Mouse (Mus musculus) embryonic fibroblast, embryonic 13.5 days (primary cell): ENCODE data around the gene Cryzl2. TPM values are rescaled to one million over a fixed set of nuclear protein-coding genes. Genes with fewer than 3 reads are reported as not detected.

ENCODE experiments used
- H3K27ac ChIP-seq: 2 replicates; pipeline ENCODE4 v1.5.1; 2012; ENCODE audit warnings: low read length, control low read depth, inconsistent platforms; ENCODE audit not compliant: insufficient read depth
- H3K4me1 ChIP-seq: 2 replicates; pipeline ENCODE4 v1.6.1; 2011; ENCODE audit warnings: low read length; ENCODE audit not compliant: control insufficient read depth, insufficient read depth
- H3K4me3 ChIP-seq: 2 replicates; pipeline ENCODE4 v1.5.1; 2011; ENCODE audit warnings: mild to moderate bottlenecking, control low read depth, low read length; ENCODE audit not compliant: insufficient read depth
- CTCF ChIP-seq: IDR thresholded peaks from 2 replicates; pipeline ENCODE4 v1.5.1; 2011; ENCODE audit warnings: mild to moderate bottlenecking, control low read depth, low read length, moderate library complexity, borderline replicate concordance; ENCODE audit not compliant: insufficient read depth
- POLR2A ChIP-seq: IDR thresholded peaks from 2 replicates; pipeline ENCODE4 v1.6.1; 2011; ENCODE audit warnings: low read depth, mild to moderate bottlenecking, control low read depth, low read length, moderate library complexity
- polyA plus RNA-seq: library from polyadenylated mRNA; stranded (reverse); fragments of >200 nt; gene quantifications from 2 replicates; pipeline ENCODE4 v1.2.4, GENCODE M21; 2011; ENCODE audit warnings: low read depth; ENCODE audit not compliant: missing spikeins, insufficient read length

Cryzl2 gene
- polyA plus RNA-seq = 7.6 and 9.8 TPM in 2 replicates

DNA sequence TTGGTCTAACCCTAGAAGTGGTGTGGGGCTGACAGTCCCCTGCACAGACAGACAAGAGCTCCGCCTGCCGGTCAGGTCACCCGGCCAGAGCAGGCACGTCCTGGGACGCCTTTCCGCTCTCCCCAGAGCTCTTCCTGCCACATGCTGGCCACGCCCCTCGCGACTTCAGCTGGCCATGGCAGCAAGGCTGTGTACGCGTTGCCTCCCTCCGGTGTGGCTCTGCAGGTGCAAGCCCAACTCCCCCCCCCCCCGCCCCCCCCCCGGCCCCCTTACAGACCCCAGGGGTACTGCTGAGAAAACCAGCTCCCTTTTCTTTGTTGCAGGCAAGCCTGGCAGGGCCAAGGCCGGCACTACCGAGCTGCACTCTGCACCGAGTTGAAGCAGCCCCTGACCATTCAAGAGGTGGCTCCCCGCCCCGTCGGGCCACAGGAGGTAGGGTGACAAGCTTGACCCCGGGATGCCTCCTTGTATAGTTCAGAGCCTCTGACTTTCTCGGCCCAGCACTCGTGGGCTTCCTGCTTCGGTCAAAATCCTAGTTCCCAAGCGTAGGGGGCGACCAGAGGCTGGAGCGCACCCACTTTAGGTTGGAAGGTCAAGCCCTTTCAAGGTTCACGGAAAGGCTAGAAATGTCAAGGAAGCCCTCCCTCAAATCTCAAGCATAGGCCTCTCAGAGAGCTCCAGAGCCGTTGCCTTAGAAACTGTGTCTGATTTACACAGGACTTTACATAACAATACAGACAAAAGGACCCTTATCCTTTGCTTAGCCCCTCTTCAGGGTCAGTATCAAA, at the start of gene Cryzl2:
TSS of gene Cryzl2 (plus strand) at position 157 of the 788 bp plus-strand sequence.
- TF ChIP-seq CTCF (peak; percentile 67), POLR2A (peak; percentile 48; the same call in 1 of the 2 replicates)
- H3K4me1 ChIP-seq = no peaks in the 10 kb centered on the region
- no peak within 1 kb of the TSS for H3K27ac ChIP-seq
- H3K4me3 ChIP-seq = no peak within 1 kb of the TSS

- TF ChIP-seq CTCF (no peak), POLR2A (no peak)
- H3K4me1 ChIP-seq = 0 out of 2 replicates have a peak, but pooled peaks cover 3% of the 10 kb centered on the region
- H3K4me3 ChIP-seq = no peak overlapping the region
- no peak overlapping the region for H3K27ac ChIP-seq
Measured at GRCm38 (mm10) chr1:157409648-157410047, 48.7 kb upstream of the Cryzl2 start.

DNA sequence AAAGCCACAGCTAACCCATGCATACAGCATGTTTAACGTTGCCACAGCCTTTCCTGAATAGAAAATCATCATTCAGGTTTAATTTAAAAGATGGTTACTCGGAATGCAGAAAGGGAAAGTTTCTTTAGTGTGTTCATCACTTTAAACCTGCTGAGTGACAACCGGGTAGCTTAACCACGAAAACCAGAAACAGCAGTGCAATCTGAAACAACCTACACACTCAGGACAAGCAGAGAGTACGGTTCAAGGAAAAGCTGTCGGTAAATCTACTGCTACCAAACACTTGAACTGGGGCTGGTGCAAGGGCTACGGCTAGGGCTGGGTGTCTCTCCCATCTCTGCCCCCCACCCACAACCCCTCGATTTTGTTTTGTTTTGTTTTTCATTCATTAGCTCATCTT, 47.4 kb upstream of the Cryzl2 start:
- Histone ChIP-seq H3K4me1 (0 out of 2 replicates have a peak, but pooled peaks cover 3% of the 10 kb centered on the region), H3K27ac (no peak overlapping the region; the same call in 1 of the 2 replicates), H3K4me3 (peak overlapping the region; percentile 95)
- no peak for TF ChIP-seq POLR2A
- TF ChIP-seq CTCF = no peak

GRCm38 (mm10) chr1:157411341-157411710, 47.1 kb upstream of the Cryzl2 start:
- Histone ChIP-seq H3K4me3 (peak overlapping the region; percentile 95), H3K4me1 (0 out of 2 replicates have a peak, but pooled peaks cover 3% of the 10 kb centered on the region), H3K27ac (no peak overlapping the region; the same call in 1 of the 2 replicates)
- TF ChIP-seq POLR2A = no peak
- TF ChIP-seq CTCF = no peak

- Histone ChIP-seq H3K4me1 (0 out of 2 replicates have a peak, but pooled peaks cover 3% of the 10 kb centered on the region), H3K27ac (peak overlapping the region; percentile 41), H3K4me3 (peak overlapping the region; percentile 95)
- TF ChIP-seq CTCF (no peak), POLR2A (no peak)
Measured at GRCm38 (mm10) chr1:157411711-157412380, 46.5 kb upstream of the Cryzl2 start.

- Histone ChIP-seq H3K27ac (peak within 1 kb of the TSS; percentile 41), H3K4me1 (0 out of 2 replicates have a peak, but pooled peaks cover 5% of the 10 kb centered on the region), H3K4me3 (peak within 1 kb of the TSS; percentile 95)
- no peak for TF ChIP-seq CTCF
- peak; percentile 54; the same call in 1 of the 2 replicates for TF ChIP-seq POLR2A
Measured at GRCm38 (mm10) chr1:157412454-157413369, 45.7 kb upstream of the Cryzl2 start, which contains the start of gene Rasal2. TSS of gene Rasal2 (minus strand) at chr1:157412595.

DNA sequence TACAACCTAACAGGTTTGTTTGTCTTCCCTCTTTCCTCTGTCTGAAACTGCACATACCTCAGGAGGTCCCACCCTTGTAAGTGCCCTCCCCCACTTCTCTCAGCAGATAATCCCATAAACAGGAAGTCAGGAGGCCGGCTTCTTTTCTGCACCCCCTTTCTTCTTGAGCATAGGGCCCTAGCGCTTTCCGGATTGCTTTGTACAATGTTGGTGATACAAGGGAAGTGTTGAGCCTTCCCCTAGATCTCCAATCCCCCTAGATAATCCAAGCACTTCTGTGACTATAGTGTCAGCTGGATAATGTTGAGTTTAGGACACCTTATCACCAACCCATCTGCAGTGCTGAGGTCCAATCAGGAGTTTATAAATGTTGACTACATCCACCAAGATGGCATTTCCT, 42.6 kb upstream of the Cryzl2 start:
- Histone ChIP-seq H3K4me1 (0 out of 2 replicates have a peak, but pooled peaks cover 2% of the 10 kb centered on the region), H3K27ac (no peak overlapping the region), H3K4me3 (no peak overlapping the region)
- TF ChIP-seq CTCF (no peak), POLR2A (no peak)

- H3K4me3 ChIP-seq = no peak overlapping the region
- 0 out of 2 replicates have a peak, but pooled peaks cover 2% of the 10 kb centered on the region for H3K4me1 ChIP-seq
- no peak overlapping the region for H3K27ac ChIP-seq
- TF ChIP-seq CTCF (no peak), POLR2A (no peak)
Measured at GRCm38 (mm10) chr1:157416628-157417027, 41.7 kb upstream of the Cryzl2 start.

DNA sequence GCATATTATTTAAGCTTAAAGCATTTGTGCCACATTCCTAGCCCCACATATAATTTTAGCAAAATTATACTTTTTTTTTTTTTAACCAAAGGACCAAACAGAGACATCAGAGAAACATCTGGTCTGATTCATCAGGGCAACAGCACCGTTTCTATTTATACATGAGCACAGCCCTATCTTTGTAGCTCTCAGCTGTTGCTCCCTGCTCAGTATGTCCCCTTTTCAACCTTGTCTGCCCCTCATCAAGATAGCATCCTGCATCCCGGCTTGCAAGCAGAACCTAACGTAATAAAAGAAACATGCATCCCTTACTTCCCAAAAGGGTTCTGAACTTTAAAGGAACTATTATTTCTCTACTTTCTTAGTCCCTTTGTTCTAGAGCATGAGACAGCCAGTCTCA, 41.0 kb upstream of the Cryzl2 start:
- TF ChIP-seq CTCF = no peak
- no peak for TF ChIP-seq POLR2A
- H3K27ac ChIP-seq = no peak overlapping the region
- H3K4me1 ChIP-seq = 0 out of 2 replicates have a peak, but pooled peaks cover 2% of the 10 kb centered on the region
- no peak overlapping the region for H3K4me3 ChIP-seq
